Mouse (Mus musculus) 416B (cell line): ENCODE data around the gene Lsm14b.

Source experiments
- DNase-seq: peaks from one replicate; pipeline ENCODE4 v3.0.0; 2011; ENCODE audit warnings: low read depth

The Lsm14b gene

DNA sequence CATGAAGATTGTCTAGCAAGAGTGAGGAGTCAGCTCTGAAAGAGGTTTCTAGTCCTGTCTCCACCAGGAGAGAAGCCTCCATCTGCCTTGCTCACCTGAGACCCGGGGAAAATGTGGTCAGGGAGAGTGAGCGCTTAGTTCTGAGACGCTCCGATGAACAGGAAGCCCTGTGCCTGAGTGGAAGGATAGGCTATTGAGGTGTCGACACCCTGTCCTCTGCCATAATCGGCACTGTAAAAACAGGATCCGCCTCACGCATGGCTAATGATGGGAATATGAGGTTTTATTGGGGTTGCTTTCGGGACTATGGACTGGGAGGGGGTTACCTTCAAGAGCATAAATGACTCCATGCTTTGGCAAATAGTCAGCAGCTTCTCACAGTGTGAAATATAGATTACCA, 6.2 kb upstream of the Lsm14b start:
- DNase-seq = no peak

DNA sequence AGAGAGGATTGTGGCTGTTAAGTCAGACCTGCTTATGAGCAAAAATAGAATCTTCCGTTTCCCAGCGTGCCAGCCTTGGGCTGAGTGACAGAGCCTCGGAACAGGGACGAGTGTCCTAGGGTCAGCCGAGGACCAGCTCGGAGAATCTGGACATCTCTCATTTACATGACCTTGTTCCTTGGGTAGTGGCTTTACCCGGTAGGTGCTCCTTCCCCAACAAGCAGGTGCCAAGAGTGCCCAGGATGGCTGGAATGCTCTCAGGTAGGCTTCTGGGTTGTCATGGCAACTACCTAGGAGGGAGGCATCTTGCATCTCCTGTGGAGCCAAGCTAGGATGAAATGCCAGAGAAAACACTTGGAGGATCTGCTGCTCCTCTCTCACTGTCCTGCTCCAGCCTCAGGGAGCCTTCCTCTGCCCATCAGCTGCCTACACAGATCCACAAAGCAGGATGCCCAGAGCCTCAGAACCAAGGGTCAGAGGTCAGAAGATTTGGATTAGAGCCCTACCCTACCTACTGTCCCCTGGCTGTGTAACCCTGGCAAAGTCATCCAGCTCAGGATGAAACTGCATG, 4.6 kb upstream of the Lsm14b start:
- no peak for DNase-seq

DNA sequence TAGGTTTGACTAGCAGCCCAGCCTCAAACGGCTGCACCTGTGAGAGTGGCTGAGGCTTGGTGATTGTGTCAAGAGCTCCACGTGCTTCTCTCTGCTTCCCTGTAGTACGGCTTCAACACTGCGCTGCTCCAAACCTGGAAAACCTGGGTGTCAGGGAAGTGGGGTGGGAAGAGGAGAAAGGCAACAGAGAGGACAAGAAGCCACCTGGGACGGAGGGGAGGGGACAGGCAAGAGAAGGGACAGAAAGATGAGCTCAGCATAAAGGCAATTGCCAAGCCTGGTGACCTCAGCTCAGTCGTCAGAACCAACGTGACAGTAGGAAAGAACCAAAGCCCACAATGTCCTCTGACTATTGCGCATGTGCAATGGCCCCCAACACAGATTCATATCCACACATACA, 3.9 kb upstream of the Lsm14b start:
- DNase-seq = no peak

DNA sequence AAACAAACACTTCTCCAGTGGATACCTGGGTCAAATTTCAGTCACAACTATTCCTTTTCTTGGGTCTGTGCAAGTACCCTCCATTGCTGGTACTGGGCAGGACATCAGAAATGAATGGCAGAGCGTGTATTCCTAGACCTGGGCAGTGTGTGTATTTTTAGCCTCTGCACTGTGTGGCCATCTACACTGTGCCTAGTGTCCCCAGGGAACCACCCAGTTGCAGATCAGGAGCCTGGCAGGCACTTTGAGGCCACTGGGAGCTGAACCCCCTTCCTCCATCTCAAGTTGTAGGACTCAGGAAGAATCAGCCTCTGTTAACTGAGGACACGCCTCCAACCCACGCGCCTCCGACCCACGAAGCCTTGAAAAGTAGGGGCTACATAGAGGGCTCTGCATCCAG, 2.0 kb upstream of the Lsm14b start:
- DNase-seq = no peak

DNA sequence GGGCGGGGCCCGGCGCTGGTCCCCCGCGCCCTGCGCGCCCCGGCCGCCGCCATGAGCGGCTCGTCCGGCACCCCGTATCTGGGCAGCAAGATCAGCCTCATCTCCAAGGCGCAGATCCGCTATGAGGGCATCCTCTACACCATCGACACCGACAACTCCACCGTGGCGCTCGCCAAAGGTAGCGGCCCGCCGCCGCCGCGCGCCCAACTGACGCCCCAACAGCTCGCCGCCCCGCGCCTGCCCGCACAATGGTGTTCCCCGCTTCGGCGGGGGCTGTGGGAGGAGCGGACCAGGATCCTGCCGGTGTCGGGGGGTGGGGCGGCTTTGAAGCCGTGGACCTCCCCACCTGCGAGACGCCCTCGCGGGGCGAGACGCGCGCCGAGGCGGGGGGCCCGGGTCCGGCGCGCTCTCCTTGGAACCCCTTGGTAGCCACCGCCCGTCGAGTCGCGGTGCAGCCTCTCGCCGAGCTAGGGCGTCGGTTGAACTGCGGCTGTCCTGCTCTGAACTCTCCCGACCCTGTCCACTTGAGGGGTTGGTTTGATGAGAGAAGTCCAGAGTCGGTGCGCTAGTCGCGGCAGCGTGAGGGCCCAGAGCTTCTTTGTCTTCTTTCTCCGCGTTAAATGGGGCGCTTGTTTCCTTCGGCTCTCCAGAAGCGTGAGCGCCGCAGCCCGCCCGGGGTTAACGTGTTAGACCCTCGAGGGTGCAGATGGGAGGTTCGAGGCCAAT, 511 bp downstream of the Lsm14b start:
- peak; percentile 35 for DNase-seq

DNA sequence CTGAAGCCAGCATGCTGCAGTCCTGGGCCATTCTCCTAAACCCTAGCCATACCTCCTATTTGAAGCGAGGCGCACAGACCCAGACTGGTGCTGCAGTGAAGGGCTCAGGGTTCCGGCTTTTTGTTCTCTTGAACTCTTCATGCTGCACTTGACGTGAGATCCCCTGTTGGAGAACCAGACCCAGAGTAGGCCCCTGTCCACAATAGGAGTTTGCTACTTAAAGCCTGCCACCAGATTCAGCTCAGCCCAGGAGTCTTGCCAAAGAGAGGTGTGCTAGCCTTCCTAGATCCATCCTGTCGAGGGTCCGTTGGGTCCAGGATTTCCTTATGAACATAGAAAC, 1.0 kb downstream of the Lsm14b start:
- DNase-seq = no peak

DNA sequence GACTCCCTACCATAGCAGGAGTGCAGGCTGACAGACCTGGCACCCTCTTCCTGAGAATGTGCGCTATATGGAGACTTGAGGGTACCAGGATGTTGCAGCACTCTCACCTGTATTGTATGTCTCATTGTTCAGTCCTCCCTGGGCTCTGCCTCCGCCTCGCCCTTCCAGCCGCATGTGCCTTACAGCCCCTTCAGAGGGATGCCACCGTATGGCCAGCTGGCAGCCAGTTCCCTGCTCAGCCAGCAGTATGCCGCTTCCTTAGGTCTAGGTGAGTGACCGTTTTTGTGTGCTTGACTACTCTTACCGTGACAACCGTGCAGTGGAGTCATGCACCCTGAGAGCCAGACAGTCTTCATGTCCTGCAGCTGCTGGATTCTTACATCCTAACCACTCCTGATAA, 3.0 kb downstream of the Lsm14b start:
- no peak for DNase-seq

DNA sequence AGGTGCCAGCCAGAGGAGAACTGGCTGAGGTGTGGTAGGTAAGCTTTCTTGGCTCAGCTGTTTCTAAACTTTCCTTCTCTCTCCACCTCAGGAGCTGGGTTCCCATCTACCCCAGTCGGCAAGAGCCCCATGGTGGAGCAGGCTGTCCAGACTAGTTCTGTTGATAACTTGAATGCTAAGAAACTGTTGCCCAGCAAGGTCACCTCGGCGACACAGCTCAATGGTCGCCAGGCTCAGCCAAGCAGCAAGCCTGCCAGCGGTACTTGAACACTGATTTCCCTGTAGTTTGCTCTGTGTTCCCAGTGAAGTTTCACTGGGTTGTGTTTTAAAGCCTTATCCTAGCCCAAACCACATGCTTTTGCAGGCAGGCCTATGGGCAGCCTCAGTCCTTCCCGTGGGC, 6.5 kb downstream of the Lsm14b start:
- DNase-seq = no peak

DNA sequence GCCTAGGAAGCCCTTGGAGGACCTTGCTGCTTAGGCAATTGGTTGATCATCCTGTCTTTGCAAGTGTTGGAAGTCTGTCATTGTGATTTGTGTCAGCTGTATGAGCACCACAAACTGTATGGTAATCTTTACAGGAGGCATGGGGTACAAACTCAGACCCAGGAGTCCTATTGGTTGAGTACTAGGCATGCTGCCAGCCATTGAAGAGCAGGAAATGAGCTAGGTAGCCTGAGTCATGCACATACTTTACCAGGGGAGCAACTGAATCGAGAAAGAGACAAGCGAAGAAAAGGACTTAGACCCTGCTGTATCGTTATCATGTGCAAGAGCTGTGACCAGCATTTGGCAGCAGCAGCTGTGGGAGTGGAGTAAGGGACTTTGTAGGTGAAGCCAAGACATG, 8.1 kb downstream of the Lsm14b start:
- DNase-seq = peak; percentile 90

DNA sequence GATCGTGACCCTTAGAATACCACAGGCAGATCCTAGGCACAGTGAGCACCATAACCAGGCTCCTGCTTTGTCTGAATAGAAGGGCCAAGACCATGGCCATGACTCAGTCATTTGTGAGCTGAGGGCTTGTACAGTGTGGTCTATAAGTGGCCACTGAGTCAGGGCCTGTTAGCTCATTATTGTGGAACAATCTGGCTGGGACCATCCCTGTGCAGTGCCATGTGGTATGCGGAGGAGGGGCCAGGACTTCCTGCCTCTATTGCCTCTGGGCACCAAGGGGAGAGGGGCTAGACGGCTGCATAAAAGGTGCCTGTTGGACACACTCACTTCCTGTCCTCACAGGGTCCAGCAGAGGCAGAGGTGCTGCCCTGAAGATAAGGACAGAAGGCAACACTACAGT, 9.2 kb downstream of the Lsm14b start:
- peak; percentile 81 for DNase-seq

DNA sequence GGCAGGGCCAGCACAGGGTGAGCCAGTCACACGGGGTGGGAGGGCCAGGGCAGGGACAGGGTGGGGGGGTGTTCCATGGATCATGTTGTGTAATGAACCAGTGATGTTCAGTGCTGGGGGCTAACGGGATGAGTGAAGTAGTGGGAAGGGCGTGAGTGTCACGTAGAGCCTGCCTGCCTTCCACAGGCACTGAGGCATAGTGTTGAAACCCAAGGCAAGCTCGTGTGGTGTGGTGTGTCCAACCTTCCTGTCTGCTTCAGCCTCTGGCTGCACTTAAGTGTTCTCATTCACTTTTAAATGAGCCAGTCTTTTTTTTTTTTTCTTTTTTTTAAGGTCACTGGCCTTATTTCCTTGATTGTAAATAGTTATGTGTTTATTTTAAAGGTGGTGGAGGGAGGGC, 10.0 kb downstream of the Lsm14b start:
- no peak for DNase-seq

DNA sequence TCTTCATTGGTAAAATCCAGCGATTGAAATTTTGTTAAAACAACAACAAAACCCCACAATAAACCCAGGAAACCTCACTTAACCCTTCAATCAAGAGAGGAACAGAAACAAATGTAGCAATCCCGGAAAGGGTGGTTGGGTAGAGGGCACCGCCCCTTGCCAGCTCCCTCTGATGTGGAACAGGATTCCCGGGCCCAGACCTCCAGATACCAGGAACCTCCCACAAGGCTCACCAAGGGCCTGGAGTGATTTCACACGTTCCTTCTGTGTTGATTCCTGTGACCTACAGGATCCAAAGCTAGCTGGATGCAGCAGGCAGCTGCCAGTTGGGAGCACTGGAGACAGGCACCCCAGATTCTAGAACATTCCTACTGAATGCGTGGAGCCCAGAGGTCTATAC, 15.6 kb downstream of the Lsm14b start:
- DNase-seq = peak; percentile 36

DNA sequence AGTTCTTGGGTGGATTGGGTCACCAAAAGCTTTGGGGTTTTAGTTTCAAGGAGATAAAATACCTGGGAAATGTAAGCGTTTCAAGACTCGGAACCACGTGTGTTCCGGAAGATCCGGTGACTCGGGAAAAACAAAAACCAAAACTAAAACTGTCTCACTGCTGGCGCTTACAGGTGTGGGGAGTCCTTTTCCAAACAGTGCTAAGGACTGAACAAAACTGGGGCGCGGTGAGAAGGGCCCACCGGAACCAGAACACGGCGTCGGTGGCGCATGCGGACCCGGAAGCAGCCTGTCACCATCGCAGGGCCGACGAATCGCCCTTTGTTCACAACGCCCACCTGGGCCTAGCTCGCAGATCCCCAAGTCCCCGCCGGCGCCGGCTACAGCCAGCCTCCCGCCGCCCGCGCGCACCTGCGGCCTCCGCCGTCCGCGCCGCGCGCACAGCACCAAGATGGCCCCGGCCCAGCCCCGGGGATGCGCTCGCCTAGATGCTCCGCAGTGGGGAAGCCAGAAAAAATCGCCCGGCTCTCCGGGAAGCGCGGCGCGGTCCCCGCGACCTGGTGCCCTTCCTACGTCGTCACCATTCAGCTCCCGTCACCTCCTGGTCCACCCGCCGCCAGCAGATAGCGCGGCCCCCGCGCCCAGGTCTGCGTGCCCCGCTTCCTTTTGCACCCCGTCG, 16.9 kb downstream of the Lsm14b start:
- peak; percentile 61 for DNase-seq

DNA sequence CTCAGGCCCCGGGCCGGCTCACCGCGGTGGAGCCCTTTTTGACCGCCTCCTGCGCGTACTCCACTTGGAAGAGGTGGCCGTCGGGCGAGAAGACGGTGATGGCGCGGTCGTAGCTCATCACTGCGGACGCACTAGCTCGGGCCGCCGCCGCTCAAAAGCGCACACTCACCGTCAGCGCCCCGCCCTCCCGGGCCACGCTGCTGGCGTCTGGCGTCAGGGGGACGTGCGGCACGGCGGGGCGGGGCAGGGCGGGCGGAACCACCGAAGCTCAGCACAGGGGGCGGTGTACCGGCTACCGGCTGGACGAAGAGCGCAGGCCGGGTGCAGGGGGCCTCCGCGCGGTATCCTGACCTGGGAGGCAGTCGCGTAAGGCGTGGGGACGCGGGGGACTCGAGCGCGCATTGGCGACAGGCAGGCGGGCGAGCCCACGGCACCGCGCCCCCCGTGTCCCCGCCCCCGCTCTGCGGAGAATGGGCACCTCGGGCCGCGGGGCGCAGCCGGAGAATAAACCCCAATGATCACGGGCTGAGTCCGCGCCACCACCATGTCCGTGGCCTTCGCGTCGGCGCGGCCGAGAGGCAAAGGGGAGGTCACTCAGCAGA, 17.6 kb downstream of the Lsm14b start, which contains the start of the genes Psma7 and Ss18l1:
TSS of gene Psma7 (minus strand) at position 178 of the 602 bp plus-strand sequence.
TSS of gene Ss18l1 (plus strand) at position 254 of the 602 bp plus-strand sequence.
- DNase-seq = peak; percentile 91

DNA sequence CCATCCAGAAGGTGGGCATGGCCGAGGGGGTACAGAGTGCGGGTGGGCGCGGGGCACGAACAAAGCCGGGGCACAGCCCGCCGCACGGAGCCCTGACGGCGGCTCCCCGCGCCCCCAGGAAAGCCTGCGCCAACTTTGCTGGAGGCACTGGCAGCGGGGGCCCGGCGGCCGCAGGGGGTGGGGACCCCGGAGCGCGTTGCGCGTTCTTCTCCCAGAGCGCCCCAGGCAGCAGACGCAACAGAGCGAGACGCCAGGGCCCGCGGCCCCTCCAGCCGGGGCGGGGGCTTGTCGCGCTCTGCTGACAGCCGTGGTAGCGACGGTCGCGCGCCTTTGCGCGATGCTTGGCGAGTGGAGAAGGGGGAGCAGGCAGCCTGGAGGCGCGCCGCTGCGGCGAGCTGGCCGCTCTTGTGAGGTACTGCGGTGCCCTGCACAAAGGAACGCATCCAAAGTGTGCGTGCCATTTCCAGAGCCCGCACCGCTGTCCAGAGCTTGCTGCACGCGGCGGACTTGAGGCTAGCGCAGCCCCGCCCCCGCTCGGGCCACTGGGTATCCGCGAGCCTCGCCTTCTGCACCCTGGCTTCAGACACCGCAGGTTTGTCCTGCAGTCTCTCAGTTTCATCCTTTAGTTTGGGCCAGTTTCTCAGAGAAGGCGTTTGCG, 18.2 kb downstream of the Lsm14b start:
- DNase-seq = peak; percentile 62

DNA sequence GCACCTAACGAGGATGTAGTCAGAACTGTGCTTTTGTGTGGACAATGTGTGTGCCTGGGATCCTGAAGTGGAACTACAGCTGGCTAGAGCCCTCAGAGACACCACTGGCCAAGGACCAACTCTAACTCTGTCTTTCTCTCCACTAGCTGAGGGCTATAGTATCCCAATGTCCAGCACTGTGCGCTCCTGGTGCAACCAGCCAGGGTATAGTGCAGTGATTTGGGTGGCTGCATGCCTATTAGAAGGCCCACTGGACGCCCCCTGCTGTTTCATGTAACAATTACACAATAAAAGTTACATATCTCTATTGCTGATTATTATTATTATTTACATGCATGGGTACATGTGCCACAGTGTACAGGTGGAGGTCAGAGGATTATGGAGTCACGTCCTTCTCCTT, 20.5 kb downstream of the Lsm14b start:
- DNase-seq = peak; percentile 74

DNA sequence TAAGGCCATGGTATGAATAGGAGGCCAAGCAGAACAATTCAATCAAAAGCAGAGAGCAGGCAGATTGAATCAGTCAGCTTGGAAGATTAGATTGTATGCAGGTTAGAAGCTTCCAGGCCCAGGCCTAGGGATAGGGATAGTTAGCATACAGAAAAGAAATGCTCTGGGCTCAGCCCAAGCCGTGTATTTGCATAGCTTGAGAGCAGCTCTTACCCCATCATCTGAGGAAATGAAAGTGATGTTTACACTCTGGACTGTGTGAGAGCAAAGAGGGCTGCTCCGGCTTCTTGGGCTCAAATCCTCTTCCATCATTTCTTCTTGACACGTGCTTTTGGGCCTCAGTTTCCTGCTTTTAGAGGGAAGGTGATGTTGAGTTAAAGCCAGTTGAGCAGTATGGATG, 22.8 kb downstream of the Lsm14b start:
- DNase-seq = no peak

DNA sequence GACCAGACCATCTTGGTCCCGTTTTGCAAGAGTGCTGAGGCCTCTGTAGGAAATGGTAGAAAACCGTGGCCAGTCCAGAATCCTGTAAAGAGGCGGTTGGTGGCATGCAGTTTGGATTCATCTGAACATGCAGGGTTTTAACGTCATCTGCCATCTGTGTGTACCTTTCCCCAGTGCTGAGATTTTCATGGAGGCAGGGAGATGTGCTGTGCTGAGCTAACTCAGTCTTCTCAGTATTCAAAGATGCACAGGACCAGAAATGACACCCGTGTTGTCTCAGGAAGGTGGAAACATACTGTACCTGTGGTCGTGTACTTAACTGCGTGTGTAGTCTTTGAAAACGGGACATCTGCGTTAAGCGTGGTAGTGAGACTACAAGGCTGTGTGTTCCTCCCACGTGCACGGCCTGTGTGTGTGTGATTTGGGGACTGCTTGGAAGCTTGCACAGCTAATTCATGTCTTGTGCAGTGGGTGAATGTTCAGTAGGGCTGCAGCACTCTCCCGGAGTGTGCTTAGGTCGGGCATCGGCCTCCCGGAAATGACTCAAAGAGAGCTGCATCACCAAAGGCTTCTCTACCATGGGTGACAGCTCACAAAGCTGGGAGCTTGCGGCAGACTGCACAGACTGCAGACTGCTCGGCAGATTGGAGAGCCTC, 23.3 kb downstream of the Lsm14b start:
- no peak for DNase-seq

DNA sequence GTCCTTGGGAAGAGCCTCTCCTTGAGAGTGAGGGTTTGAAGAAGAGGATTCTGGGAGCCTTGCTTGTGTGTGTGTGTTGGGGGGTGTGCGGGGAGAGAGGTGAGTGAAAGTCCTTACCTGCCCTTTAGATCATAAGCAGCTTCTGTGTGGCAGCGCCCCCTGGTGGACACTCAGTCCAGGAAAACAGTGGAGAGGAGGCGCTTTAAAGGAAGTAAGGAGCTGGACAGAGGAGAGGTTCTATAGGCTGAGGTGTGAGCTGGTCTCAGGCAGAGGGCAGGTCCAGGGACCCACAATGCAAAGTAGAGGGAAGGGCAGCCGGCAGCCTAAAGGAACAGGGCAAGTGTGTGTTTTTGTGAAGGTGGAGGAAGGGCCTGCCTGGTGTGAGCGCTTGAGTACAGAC, 26.2 kb downstream of the Lsm14b start:
- peak; percentile 83 for DNase-seq

DNA sequence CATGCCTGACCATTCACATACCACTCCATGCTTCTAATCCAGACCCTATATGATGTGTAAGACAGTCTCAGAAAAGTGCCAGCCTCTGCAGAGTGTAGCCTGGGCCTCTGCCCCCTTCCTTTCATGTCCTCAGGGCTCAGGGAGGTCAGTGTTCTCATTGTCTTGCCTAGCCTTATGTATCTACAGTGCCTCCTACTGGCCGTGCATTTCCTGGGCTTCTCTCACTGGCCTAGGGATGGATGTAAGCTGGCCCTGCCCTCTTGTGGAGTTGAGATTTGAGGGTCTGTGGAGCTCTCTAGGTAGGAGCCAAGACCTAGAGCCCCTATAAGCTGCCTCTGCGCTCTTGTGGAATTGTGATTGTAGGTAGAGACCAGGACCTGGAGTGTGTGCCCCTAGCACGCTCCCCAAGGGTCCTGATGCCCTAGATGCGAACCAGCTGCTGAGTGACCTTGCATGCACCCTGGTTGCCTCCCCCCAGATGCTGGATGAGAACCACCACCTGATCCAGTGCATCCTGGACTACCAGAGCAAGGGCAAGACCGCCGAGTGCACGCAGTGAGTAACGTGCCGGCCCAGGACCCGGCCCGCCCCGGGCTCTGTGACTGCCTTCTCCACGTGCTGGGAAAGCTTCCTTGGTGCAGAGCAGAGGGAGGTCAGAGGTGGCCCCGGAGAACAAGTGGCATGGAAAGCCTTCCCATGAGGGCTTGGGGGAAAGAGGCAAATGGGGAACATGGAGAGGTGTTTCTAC, 27.4 kb downstream of the Lsm14b start:
- DNase-seq = peak; percentile 80

DNA sequence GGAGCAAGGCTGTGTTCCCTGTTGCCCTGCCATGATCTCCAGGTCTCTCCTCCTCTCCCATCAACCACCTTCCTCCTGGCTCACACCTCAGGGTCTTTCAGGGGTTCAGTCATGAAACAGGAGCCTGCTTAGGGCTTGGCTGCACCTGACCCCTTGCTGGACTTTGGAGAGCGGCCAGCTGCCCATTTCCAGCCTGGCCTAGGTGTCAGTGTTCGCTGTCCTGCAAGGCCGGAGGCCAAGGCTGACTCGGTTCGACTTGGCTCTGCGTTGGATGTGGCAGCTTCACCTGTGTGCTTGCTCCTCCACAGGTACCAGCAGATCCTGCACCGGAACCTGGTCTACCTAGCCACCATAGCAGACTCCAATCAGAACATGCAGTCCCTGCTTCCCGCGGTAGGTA, 28.2 kb downstream of the Lsm14b start:
- no peak for DNase-seq
